8 mouse cellular contexts compared by ENCODE assay signal in genomic region chr11:51763213-51763907, GRCm38 (mm10). TPM values are rescaled to one million over a fixed set of nuclear protein-coding genes. Genes with fewer than 3 reads are reported as not detected.
DNase-seq lines count a peak whose midpoint lies in the region; ATAC-seq and TF ChIP-seq lines count a peak whose summit lies in the region.

TSS of gene Sec24a (minus strand) at chr11:51763634.
TSS of gene Sar1b (plus strand) at chr11:51763687.

- H3K27me3 ChIP-seq in forebrain, embryonic 13.5 days: peaks cover 21% of the 10 kb centered on the region
- no peaks in the 10 kb centered on the region for H3K27me3 ChIP-seq in heart, postnatal 0 days (ENCODE audit: control insufficient read depth, insufficient read depth, low read length)
- peaks cover 2% of the 10 kb centered on the region for H3K27me3 ChIP-seq in liver, embryonic 16.5 days (ENCODE audit: control insufficient read depth, insufficient read depth, low read depth, low read length)
- no peaks in the 10 kb centered on the region for H3K27me3 ChIP-seq in neural tube, embryonic 12.5 days (replicated peaks)
- H3K27me3 ChIP-seq in stomach, postnatal 0 days (ENCODE audit: control insufficient read depth, insufficient read depth, low read length): no peaks in the 10 kb centered on the region

- H3K36me3 ChIP-seq in forebrain, embryonic 13.5 days (ENCODE audit: poor library complexity, severe bottlenecking): no peaks in the 10 kb centered on the region
- H3K36me3 ChIP-seq in heart, postnatal 0 days (replicated peaks; ENCODE audit: control insufficient read depth, insufficient read depth, low read length): no peaks in the 10 kb centered on the region
- H3K36me3 ChIP-seq in liver, embryonic 16.5 days (ENCODE audit: control insufficient read depth, insufficient read depth): no peaks in the 10 kb centered on the region
- no peaks in the 10 kb centered on the region for H3K36me3 ChIP-seq in neural tube, embryonic 12.5 days
- H3K36me3 ChIP-seq in stomach, postnatal 0 days (ENCODE audit: control insufficient read depth, insufficient read depth, low read length): no peaks in the 10 kb centered on the region

- peak within 1 kb of the TSS; percentile 91 for H3K9ac ChIP-seq in forebrain, embryonic 13.5 days
- H3K9ac ChIP-seq in heart, postnatal 0 days (replicated peaks; ENCODE audit: low read depth, low read length): peak within 1 kb of the TSS; percentile 70
- H3K9ac ChIP-seq in liver, embryonic 16.5 days (ENCODE audit: low read depth, low read length): peak within 1 kb of the TSS; percentile 98
- peak within 1 kb of the TSS; percentile 73 for H3K9ac ChIP-seq in neural tube, embryonic 12.5 days
- H3K9ac ChIP-seq in stomach, postnatal 0 days (ENCODE audit: low read length): peak within 1 kb of the TSS; percentile 93

- H3K4me3 ChIP-seq in forebrain, embryonic 13.5 days: peak within 1 kb of the TSS; percentile 91
- peak within 1 kb of the TSS; percentile 70 for H3K4me3 ChIP-seq in heart, postnatal 0 days (ENCODE audit: low read depth, low read length)
- peak within 1 kb of the TSS; percentile 98 for H3K4me3 ChIP-seq in liver, embryonic 16.5 days (ENCODE audit: low read depth, low read length)
- peak within 1 kb of the TSS; percentile 75 for H3K4me3 ChIP-seq in neural tube, embryonic 12.5 days
- H3K4me3 ChIP-seq in stomach, postnatal 0 days (ENCODE audit: low read depth, low read length): peak within 1 kb of the TSS; percentile 94

- 1% methylated on average over 29 of the region's 30 CpGs for WGBS in forebrain, embryonic 13.5 days
- under 1% methylated on average over 30 of the region's 30 CpGs for WGBS in heart, postnatal 0 days
- 1% methylated on average over 30 of the region's 30 CpGs for WGBS in liver, embryonic 16.5 days (ENCODE audit: insufficient replicate concordance)
- 2% methylated on average over 30 of the region's 30 CpGs for WGBS in neural tube, embryonic 12.5 days
- under 1% methylated on average over 30 of the region's 30 CpGs for WGBS in stomach, postnatal 0 days

- no peak within 1 kb of the TSS for H3K27ac ChIP-seq in forebrain, embryonic 13.5 days
- H3K27ac ChIP-seq in heart, postnatal 0 days (ENCODE audit: low read depth): peak within 1 kb of the TSS; percentile 44
- peak within 1 kb of the TSS; percentile 46; the same call in 1 of the 2 replicates for H3K27ac ChIP-seq in liver, embryonic 16.5 days (ENCODE audit: low read length)
- H3K27ac ChIP-seq in neural tube, embryonic 12.5 days: no peak within 1 kb of the TSS
- peak within 1 kb of the TSS; percentile 58; the same call in 1 of the 2 replicates for H3K27ac ChIP-seq in stomach, postnatal 0 days (replicated peaks)

- peak; percentile 88 for DNase-seq in ES-CJ7 (ENCODE audit: low read depth, low spot score)
- DNase-seq in heart, postnatal 0 days (ENCODE audit: low spot score): peak; percentile 80
- DNase-seq in kidney, postnatal 4 days: peak; percentile 88 to 93
- DNase-seq in stomach, postnatal 0 days (ENCODE audit: low spot score): peak; percentile 87

- peak; percentile 38 for TF ChIP-seq CTCF in heart, postnatal 0 days (IDR thresholded peaks at IDR 0.05; ENCODE audit: low read depth)
- TF ChIP-seq CTCF in stomach, postnatal 0 days (IDR thresholded peaks at IDR 0.05; ENCODE audit: low read depth): peak; percentile 54

- peak within 1 kb of the TSS; percentile 93 for H3K4me2 ChIP-seq in forebrain, embryonic 13.5 days
- peak within 1 kb of the TSS; percentile 75 for H3K4me2 ChIP-seq in heart, postnatal 0 days (ENCODE audit: low read depth, low read length)
- H3K4me2 ChIP-seq in liver, embryonic 16.5 days (ENCODE audit: low read depth, low read length): peak within 1 kb of the TSS; percentile 78
- peak within 1 kb of the TSS; percentile 94 for H3K4me2 ChIP-seq in neural tube, embryonic 12.5 days (replicated peaks)
- H3K4me2 ChIP-seq in stomach, postnatal 0 days (replicated peaks; ENCODE audit: low read depth): peak within 1 kb of the TSS; percentile 86

- H3K4me1 ChIP-seq in forebrain, embryonic 13.5 days: peaks cover 8% of the 10 kb centered on the region
- H3K4me1 ChIP-seq in heart, postnatal 0 days (ENCODE audit: control insufficient read depth, insufficient read depth): peaks cover 12% of the 10 kb centered on the region; the same call in 1 of the 2 replicates
- peaks cover 11% of the 10 kb centered on the region for H3K4me1 ChIP-seq in liver, embryonic 16.5 days (ENCODE audit: control insufficient read depth, low read depth, low read length)
- peaks cover 13% of the 10 kb centered on the region for H3K4me1 ChIP-seq in neural tube, embryonic 12.5 days
- peaks cover 4% of the 10 kb centered on the region for H3K4me1 ChIP-seq in stomach, postnatal 0 days (replicated peaks; ENCODE audit: control insufficient read depth, insufficient read depth)

- no peaks in the 10 kb centered on the region for H3K9me3 ChIP-seq in forebrain, embryonic 13.5 days (replicated peaks)
- H3K9me3 ChIP-seq in heart, postnatal 0 days (replicated peaks; ENCODE audit: control insufficient read depth, low read length): no peaks in the 10 kb centered on the region
- H3K9me3 ChIP-seq in liver, embryonic 16.5 days (replicated peaks; ENCODE audit: control insufficient read depth, low read length): no peaks in the 10 kb centered on the region
- H3K9me3 ChIP-seq in neural tube, embryonic 12.5 days: no peaks in the 10 kb centered on the region
- no peaks in the 10 kb centered on the region for H3K9me3 ChIP-seq in stomach, postnatal 0 days (ENCODE audit: control insufficient read depth, low read length)

- peak; percentile 81; the same call in 1 of the 2 replicates for ATAC-seq in cerebellum, adult (ENCODE audit: insufficient number of reproducible peaks, low FRiP score, low TSS enrichment)
- ATAC-seq in forebrain, embryonic 13.5 days: peak; percentile 93
- peak; percentile 96 for ATAC-seq in heart, postnatal 0 days (ENCODE audit: insufficient read depth, low read depth)
- peak; percentile 85 for ATAC-seq in liver, embryonic 16.5 days (ENCODE audit: low read depth)
- peak; percentile 88 for ATAC-seq in neural tube, embryonic 12.5 days (ENCODE audit: low FRiP score, low read depth)
- ATAC-seq in stomach, postnatal 0 days (ENCODE audit: low FRiP score, low TSS enrichment): peak; percentile 93

- TF ChIP-seq EP300 in heart, postnatal 0 days (IDR thresholded peaks at IDR 0.05; ENCODE audit: low read depth): no peak
- TF ChIP-seq EP300 in stomach, postnatal 0 days (optimal IDR thresholded peaks at IDR 0.05): no peak

RNA-seq across cellular contexts. Expression of gene Sec24a, which starts in this region (rescaled TPM):
- 11.0 and 11.7 TPM in 2 replicates for polyA plus RNA-seq in forebrain, embryonic 13.5 days (2015; fragmentation: Nextera tagmentation; extraction: Ambion mirVana)
- total RNA-seq in heart, postnatal 0 days (2014; rRNA removed; ENCODE audit: low replicate concordance): 8.3 and 11.8 TPM in 2 replicates
- 6.2 and 7.3 TPM in 2 replicates for polyA plus RNA-seq in heart, postnatal 0 days (2015; fragmentation: Nextera tagmentation; extraction: Ambion mirVana)
- 7.9 and 8.8 TPM in 2 replicates for polyA plus RNA-seq in liver, embryonic 16.5 days (2015; fragmentation: Nextera tagmentation; extraction: Ambion mirVana)
- polyA plus RNA-seq in neural tube, embryonic 12.5 days (2016; fragmentation: Nextera tagmentation; extraction: Ambion mirVana): 14.5 and 15.9 TPM in 2 replicates
- 8.3 and 8.4 TPM in 2 replicates for polyA plus RNA-seq in stomach, postnatal 0 days (2015; fragmentation: Nextera tagmentation; extraction: Ambion mirVana)

RNA-seq across cellular contexts. Expression of gene Sar1b, which starts in this region (rescaled TPM):
- 140 and 146 TPM in 2 replicates for polyA plus RNA-seq in forebrain, embryonic 13.5 days (2015; fragmentation: Nextera tagmentation; extraction: Ambion mirVana)
- total RNA-seq in heart, postnatal 0 days (2014; rRNA removed; ENCODE audit: low replicate concordance): 124 and 134 TPM in 2 replicates
- 194 and 196 TPM in 2 replicates for polyA plus RNA-seq in heart, postnatal 0 days (2015; fragmentation: Nextera tagmentation; extraction: Ambion mirVana)
- 73.4 and 77.2 TPM in 2 replicates for polyA plus RNA-seq in liver, embryonic 16.5 days (2015; fragmentation: Nextera tagmentation; extraction: Ambion mirVana)
- polyA plus RNA-seq in neural tube, embryonic 12.5 days (2016; fragmentation: Nextera tagmentation; extraction: Ambion mirVana): 144 and 146 TPM in 2 replicates
- 168 and 169 TPM in 2 replicates for polyA plus RNA-seq in stomach, postnatal 0 days (2015; fragmentation: Nextera tagmentation; extraction: Ambion mirVana)

Comparison
In these comparisons a context has a peak if more than half of its experiments do, and no peak if none do; other contexts are left out.
1. H3K27ac ChIP-seq: peak in heart, postnatal 0 days (single experiment), liver, embryonic 16.5 days (single experiment) and stomach, postnatal 0 days (single experiment); none in forebrain, embryonic 13.5 days (single experiment) and neural tube, embryonic 12.5 days (single experiment).
2. Peak in every context shown above with its lines, with median percentiles within 50 percentile points of each other: DNase-seq, ATAC-seq, H3K4me2 ChIP-seq, H3K4me3 ChIP-seq and H3K9ac ChIP-seq.